Mouse (Mus musculus): ENCODE measurements around the gene Stk11.
"Not testable (repeated sequence)": the region's sequence is repeated elsewhere in the genome, so short reads cannot be mapped to it uniquely, and the experiment has no call there.

The Stk11 gene

DNA sequence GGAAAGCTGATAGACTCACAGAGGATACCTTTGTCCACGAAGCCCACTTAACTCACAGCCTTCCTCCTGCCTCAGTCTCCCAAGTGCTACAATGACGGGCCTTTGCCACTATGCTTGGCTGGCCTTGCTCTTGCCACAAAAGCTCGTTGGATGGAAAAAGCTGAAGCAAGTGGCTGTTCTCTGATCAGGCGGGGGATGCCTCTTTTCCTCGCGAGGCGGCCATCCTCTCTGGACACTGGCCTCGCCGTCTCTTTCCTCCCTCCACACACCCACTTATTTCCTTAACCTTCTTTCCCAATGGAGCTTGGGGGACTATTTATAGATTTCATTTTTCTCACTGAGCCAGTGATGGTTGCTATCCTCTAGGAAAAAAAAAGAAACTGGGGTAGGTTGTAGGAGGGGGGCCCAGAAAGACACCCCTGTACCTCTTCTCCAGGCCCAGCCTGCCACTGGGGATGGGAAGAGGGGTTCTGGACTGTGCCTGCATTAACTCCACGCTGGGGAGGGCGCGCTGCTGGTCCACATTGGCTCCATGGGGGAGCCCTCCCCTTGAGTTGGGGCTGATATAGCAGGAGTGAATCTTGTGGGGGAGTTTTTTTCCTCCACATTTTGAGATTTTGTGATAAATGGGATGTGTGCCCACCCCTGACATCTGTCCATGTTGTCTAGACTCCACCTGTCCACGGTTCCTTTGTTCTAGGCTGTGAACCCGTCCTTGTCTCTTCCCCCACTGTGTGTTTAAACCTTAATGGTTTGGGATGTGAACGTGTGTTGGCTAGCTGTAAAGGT is 41.7 kb downstream of the Stk11 start:
- no peak for DNase-seq (ENCODE audit: low spot score)

DNA sequence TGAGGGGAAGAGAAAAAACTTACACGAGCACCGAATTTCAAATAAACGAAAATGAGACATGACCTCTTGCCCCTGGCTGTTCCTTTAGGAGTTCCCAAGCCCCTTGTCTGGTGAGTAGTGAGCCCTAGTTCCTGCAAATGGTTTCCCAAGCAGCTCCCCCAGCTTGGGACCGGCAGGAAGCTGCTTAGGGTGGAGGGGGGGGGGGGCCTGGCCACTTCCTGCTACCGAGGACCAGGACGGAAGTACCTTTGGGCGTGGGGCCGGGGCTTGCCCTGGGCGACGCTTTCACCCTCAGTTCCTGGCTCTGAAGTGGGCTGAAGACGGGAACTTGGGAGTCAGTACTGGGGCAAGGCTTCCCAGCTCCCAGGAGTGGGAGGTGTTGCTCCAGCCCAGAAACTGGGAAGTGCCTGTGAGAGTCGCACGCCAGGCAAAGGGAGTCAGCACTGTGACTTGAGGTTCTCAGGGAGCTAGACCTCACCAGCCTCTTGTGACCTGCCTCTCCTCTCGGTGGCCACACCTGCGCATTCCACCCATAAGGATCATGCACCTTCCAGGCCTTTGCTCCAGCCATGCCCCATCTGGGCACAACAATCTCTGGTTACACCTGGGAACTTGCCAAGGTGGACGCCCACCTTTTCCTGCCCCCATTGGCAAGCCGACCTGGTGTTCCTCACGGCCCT is 42.8 kb downstream of the Stk11 start:
- DNase-seq (ENCODE audit: low spot score), result peak; percentile 70

DNA sequence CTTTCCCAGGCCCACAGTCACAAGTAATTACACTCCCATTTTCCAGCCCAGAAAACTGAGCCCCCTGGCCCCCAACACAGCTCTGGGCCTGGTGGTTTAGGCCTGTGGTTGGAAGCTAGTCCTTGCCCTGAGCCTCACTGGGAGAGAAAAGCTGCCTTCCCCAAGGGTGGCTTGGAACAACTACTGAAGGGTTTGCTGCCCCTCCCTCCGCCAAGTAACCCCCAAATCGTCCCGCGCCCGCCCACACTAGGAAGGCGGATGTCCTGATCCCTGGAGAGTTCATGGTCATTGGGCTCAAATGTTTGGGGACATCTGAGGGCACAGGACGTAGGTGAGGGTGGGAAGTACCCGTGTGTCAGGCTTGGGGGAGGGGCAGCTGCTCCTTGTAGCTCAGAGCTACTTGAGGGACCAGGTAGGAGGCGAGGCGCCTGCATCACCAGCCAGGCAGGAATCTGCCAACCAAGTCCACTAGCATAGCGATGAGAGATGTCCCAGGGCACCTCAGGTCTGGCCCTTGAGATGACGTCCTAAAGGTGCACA is 43.5 kb downstream of the Stk11 start:
- peak; percentile 66 for DNase-seq (ENCODE audit: low spot score)

DNA sequence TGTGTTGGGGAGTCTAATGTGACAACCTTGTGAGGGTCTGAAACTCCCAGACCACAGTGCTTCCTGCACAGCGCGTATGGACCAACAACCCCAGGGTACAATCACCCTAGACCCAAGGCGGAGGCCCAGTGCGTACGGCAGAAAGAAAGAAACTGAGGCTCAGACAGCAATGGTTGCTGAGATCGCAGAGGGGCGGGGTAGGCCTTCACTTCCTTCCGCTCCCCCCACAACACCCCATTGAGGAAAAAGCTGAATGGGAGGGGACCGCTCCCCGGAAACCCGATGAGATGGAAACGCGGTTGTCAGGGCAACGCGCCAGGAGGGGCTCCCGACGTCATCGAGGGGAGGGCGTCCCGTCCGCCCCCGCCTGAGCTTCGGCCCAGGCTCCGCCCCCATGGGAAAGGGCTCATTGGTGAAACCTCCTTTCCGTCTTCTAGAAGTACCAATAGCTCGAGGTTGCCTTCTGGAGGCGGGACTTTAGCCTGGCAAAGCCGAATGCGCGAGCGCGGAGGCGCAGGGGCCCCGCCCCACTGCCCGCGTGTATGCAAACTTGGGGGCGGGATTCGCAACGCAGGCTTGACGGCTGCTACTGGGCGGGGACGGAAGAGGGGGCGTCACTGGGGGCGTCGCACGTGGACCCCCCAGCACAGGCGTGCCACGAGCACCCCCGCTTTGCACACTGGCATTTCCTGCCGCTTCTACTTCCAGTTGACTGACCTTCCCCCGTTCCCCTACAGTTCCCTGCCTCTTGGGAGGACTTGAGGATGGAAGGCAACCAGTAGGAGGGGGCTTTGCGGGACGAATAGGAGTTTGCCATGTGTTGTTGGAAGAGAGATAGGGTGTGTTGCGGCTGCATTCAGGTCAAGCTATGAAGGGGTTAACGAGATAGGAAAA is 44.2 kb downstream of the Stk11 start:
- peak; percentile 98 for DNase-seq (ENCODE audit: low spot score)

DNA sequence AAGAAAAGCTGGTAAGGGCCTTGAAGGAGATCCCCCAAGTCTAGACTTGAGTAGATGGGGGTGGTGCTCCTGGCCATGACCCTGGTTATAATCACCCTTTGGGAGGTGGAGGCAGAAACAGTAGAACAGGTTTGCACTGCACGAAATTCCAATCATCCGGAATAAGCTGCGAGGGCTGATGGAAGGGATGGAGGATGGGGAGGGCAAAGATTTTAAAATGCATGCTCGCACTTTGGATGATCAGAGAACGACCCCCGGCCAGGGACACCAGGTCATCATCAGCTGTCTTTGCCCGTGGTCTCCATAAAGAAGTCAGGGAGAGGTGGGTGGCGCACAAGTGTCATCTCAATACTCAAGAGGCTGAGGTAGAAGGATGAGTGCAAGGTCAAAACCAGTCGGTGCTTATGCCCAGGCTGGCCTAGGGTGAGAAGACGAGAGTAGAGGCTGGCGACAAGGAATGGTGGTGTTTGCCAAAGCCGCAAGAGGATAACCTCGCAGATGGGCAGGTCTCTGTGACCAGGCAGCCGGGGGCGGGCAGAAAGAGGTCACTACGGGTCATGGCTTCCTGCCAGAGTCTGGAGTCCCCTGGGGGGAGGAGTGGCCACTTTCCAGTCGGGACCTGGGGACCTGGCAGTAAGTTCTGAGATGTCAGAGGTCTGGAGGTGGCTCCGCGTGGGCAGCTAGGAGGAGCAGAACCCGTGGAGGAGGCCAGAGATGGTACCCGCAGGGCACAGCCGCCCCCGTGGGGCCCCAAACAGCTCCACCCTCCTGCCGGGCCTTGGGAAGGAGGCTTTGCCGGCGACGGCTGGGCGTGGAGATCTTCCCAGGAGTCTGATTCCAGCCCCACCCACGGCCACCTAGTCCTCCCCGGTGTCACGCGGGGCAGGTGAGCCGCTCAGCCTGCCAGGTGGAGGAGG is 45.1 kb downstream of the Stk11 start:
- DNase-seq (ENCODE audit: low spot score), result peak; percentile 90

DNA sequence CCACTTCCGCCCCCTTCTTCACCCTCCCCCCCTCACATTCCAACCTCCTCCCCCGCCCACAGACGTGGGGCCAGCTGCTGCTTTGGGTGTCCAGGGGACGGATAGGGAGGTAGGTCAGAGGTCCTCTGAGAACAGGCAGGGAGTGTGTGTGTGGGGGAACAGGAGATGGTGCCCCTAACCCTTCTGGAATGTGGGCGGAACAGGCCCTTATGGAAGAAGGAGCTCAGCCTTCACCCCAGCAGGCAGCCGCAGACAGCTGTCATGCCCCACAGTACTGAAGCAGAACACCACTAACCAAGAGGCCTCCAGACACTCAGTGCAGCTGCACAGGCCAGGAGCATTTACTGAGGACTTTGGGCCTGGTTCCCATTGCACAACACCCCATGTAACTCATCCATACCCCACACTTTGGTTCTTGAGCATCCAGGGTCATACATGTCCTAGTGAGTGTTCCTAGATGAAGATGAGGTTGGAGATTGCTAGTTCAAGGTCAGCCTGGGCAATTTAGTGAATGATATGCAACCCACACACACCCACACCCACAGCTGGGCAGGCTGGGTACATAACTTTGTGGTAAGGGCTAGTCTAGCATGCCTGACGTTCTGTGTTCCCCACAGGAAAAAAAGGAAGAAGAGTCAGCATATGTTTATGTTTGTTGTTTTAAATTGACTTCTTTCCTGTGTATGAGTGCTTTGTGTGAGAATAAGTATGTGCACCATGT is 46.1 kb downstream of the Stk11 start:
- DNase-seq (ENCODE audit: low spot score), result peak; percentile 86

DNA sequence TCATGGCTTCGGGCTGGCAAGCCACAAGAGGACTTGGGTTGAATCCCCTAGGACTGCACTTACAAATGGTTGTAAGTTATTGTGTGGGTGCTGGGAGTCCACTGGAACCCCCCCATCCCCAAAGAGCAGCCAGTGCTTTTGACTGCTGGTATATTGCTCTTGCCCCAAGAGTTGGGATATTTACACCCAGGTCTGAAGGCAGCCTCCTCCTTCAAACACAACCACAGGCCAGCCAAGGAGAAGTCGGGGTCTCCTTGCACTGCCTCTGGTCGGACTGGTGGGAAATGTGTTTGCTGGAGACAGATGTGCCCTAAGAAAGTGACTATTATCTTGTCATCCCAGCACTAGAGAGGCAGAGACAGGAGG is 46.6 kb downstream of the Stk11 start:
- DNase-seq (ENCODE audit: low spot score), result no peak

DNA sequence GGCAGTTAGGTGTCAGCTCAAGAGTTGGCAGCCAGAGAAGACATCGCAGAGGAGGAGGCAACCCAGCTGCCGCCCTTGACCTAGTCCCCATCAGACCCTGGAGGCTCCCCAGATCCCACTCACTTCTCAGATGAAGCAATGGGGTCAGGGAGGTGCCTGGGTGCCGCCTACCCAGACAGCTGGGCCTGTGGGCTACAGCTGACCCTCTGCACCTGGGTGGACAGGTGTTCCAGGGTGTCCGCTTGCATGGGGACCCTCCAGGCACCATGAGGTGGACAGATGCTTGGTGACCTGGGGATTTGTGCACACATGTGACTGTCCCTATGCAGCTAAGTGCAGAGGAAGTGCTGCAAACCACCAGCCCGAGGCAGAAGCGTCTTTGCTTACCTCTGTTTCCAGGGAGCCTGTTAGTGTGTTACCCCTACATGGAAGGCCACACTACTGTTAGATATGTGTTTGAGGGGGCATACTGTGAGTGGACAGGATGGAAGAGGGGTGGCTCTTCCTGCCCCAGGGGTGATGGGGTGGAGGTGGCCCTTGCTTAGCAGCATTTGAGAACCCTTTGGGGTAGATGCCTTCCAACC is 47.2 kb downstream of the Stk11 start:
- no peak for DNase-seq (ENCODE audit: low spot score)

DNA sequence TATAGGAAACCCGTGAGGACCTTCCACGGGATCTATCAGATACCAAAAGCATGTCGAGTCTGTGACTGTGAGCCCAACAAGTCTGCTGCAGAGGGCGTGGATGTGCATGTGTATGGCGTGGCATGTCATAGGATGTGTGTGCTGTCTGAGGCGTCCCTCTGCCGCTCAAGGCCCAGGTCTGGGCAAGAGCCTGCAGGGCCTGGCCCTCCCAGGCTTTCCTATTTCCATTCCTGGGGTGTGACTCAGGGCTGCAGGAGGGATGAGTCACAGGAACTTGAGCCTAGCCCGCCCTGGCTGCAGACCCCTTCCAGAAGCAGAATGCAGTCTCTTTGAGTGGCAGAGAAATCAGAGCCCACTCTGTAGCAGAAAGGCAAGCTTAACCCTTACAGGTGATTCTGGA is 48.1 kb downstream of the Stk11 start:
- no peak for DNase-seq (ENCODE audit: low spot score)

DNA sequence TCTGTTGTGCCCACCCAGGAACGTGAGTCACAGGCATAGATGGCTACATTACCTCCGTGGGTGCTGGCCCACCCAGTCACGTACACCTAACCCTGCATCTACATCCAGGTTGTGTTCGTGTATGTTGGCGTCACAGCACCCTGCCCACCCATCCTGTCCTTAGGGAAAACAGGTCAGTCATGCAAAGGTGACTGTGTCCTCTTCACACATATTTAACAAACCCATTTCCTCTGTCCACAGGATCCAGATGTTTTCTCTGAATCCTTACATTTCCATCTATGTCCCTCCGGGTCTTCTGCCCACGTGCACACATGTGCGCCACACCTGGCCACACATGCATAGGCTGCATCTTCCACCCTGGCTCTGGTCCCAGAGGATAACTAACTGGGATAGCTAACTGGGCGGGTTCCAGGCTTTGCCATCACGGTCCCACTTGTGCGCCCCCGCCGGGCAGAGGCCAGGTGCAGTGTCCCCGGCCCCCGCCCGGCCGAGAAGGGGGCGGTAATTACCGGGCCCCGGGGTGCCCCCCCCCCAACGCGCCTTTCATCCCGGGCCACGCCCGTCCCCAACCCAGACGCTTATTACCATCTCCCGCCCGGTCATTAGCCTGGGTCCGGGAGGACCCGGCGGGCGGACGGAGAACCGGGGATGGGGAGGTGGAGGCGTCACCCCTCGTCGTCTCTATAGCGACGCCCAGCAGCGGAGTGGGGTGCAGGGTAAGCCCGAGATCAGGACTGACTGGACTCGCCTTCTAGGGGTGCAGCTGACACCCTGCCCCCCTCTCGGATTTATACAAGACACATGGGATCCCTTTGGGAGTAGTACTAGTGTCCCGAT is 48.8 kb downstream of the Stk11 start:
- DNase-seq (ENCODE audit: low spot score), result no peak

DNA sequence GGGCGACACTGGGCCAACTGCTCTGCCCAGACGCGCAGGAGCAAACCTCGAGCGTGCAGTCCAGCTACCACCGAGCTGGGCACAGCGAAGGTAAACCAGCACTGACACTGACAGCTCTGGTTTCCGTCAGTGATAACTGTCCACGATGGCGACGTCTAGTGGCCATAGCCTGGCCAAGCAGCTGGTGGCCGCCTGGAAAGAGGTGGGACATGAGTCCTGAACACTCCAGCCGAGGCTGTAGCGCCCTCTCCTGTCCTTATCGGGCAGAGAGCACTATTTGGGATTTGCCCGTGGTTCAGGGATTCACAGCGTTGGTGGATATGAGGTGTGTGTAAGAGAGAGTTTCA is 49.4 kb downstream of the Stk11 start:
- peak; percentile 100 for DNase-seq (ENCODE audit: low spot score)

DNA sequence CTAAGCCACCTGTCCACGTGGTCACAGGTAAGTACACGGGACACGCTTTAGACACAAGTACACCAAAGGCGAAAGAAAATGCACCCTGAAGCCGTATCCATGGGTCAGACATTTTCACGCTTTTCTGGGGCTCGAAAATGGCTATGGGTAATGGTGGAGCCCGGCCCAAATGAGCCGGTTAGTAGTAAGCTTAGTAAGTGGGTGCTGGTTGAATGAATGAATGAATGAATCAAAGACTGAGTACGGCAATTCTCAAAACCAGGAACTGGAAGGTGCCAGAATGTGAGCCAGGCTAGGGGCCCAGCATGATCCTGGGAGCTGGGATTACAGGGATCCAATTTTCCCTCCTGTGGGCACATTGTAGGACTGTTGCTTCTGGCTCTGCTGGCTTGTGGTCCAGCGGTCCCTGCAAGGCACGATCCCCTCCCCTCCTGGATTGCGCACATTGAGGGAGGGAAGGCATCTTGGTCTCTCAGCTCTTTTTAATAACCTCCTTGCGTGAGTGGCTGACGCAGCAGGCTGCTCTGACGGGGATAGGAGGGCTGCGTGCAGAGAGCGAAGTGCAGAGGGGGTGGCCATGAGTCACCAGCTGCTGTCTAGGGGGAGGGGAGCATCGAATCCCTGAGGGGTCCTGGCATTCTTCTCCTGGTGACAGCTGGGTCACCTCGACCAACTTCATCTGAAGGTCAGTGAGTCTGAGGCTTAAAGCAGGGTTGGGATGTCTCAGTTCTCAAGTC is 50.0 kb downstream of the Stk11 start, which contains the start of gene Cirbp:
Gene Cirbp, plus strand, starts transcription at position 594 of the 737 bp plus-strand sequence.
- peak; percentile 59 for DNase-seq (ENCODE audit: low spot score)

DNA sequence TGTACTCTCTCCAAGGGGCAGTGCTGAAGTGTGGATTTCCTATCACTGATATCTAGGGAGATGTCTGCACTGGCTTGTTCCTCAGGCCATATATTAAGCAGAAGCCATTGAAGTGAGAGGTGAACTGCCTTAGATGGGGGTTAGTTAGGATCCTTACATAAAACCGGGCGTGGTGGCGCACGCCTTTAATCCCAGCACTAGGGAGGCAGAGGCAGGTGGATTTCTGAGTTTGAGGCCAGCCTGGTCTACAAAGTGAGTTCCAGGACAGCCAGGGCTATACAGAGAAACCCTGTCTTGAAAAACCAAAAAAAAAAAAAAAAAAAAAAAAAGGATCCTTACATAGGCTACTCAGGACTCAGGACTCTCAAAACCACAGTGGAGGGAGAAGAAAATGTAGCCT is 50.5 kb downstream of the Stk11 start:
- DNase-seq (ENCODE audit: low spot score), result not testable (repeated sequence)

DNA sequence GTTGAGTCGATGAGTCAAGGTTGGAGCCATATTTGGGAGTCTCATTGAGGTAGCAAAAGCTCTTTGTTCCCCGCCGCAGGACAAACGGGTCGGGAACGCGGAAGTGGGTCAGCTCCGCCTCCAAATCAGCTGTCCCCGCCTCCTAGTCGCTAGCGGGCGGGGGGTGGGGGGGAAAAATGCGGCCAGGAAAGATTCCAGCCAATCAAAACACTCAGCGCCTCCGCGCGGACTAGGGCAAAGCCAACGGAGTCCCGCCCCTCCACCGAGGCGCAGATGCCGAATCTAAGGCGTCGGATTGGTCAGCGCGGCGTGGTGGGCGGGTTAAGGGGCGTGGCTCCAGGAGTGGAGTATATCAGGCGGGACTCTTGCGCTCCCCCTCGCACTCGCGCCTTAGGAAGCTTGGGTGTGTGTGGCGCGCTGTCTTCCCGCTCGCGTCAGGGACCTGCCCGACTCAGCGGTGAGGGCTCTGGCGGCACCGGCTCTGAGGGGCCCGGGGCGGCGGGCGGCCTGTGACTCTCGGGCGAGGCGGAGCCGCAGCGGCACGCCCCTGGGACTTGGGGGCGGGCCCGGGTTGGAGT is 51.9 kb downstream of the Stk11 start:
- peak; percentile 99 for DNase-seq (ENCODE audit: low spot score)

DNA sequence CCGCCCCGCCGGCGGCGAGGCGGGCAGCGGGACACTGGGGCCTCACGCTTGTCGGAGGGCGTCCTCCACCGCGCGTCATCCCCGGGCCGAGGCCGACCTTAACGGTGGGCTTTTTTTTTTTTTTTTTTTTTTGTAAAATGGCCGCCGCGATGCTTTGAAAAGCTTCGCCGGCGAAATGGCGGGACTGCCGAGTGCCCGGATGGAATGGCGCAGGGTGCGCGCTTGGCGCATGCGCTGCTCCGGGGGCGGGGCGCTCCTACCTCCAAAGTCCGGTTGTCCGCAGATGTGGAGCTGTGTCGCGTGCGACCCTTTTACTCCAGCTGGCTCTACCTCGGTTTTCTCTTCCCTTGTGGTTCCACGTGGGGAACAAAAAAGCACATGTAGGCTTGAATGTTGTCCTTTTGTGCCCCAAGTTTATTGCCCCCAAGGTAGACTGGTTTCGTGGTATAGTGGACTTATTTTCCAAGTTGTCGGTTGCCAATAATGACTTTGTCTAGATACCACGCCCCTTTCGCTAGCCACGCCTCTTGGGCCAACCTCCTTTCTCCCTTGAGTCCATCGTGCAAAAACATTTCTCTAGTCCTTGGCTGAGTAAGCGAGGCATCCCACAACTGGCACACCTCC is 52.5 kb downstream of the Stk11 start:
- DNase-seq (ENCODE audit: low spot score), result peak; percentile 96

DNA sequence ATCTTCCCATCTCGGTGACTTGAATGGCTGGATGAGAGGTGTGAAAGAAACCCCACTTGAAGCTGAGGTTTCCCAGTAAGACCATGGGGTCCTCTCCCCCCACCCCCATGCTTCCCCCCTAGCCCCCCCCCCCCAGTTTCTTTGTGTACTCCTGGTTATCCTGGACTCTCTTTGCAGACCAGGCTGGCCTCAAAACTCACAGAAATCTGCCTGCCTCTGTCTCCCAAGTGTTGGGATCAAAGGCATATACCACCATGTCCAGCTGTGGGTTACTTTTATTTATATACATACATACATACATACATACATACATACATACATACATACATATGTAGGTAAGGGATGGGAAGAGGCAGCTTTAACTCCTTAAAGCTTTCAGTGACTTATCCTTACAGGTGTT is 53.5 kb downstream of the Stk11 start:
- DNase-seq (ENCODE audit: low spot score), result no peak

DNA sequence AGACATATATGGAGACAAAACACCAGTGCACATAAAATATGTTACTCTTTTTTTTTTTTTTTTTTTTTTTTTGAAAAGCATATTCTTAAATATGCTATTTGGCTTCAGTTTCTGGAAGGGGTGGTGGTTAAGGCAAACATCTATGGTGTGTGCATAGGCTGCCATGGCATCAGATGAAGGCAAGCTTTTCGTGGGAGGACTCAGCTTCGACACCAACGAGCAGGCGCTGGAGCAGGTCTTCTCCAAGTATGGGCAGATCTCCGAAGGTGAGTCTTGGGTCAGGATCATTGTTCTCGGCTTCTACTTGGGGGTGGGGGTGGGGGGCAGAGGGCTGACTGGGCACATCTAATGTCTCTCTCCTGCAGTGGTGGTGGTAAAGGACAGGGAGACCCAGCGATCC is 54.0 kb downstream of the Stk11 start:
- no peak for DNase-seq (ENCODE audit: low spot score)

DNA sequence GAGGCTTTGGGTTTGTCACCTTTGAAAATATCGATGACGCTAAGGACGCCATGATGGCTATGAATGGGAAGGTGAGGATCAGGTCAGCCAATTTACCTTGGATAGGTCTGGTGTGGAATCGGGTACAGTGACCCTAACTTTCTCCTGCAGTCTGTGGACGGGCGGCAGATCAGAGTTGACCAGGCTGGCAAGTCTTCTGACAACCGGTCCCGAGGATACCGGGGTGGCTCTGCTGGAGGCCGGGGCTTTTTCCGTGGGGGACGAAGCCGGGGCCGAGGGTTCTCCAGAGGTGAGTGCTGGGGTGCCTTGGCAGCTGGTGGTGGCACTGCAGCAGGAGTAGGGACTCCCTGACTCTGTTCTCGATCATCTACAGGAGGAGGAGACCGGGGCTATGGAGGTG is 54.4 kb downstream of the Stk11 start:
- no peak for DNase-seq (ENCODE audit: low spot score)

Data from embryo, embryonic 10 days (tissue).